Mouse (Mus musculus) megakaryocyte-erythroid progenitor cell, adult 5-6 weeks (primary cell): ENCODE data around the gene Fcrlb. TPM values are rescaled to one million over a fixed set of nuclear protein-coding genes. Genes with fewer than 3 reads are reported as not detected.
"Not testable (repeated sequence)": the region's sequence is repeated elsewhere in the genome, so short reads cannot be mapped to it uniquely, and the experiment has no call there.

ENCODE experiments used
- ATAC-seq: replicated peaks from 2 replicates; pipeline ENCODE4 v1.8.0; 2016; ENCODE audit warnings: mild to moderate bottlenecking, inconsistent platforms; ENCODE audit not compliant: severe bottlenecking, poor library complexity, low FRiP score, low TSS enrichment
- total RNA-seq, 2 experiments: library from RNA; stranded (forward) in 1 of 2; stranded (reverse) in 1 of 2; fragments of 200-1000, 215-1000 nt in 1 of 2; fragments of >200 nt in 1 of 2; fragmentation: Nextera tagmentation in 1 of 2; gene quantifications; 2 replicates each; pipeline ENCODE4 v1.2.3; 2014 to 2017

Gene Fcrlb
- total RNA-seq (2014; fragmentation: Nextera tagmentation) (0.50 TPM in 1 of 2 replicates, not detected in the other), total RNA-seq (2017) (not detected in 2 replicates)

- no peak for ATAC-seq
These were observed at the start of gene Fcrlb for GRCm38 (mm10) chr1:170912891-170913615. Gene Fcrlb, minus strand, starts transcription at chr1:170912941.

- 0 out of 2 replicates have a peak, but pooled peaks have one; percentile 42 for ATAC-seq
These were observed 49.6 kb upstream of the Fcrlb start for GRCm38 (mm10) chr1:170962301-170962700.

GRCm38 (mm10) chr1:170961101-170961500 is 48.4 kb upstream of the Fcrlb start:
- ATAC-seq, result no peak

- ATAC-seq, result peak; percentile 64
These were observed 47.0 kb upstream of the Fcrlb start for GRCm38 (mm10) chr1:170959791-170960190.

GRCm38 (mm10) chr1:170958225-170958624 is 45.5 kb upstream of the Fcrlb start:
- ATAC-seq, result no peak

- ATAC-seq, result no peak
These were observed 40.5 kb upstream of the Fcrlb start for GRCm38 (mm10) chr1:170953192-170953591.

- peak; percentile 47 for ATAC-seq
These were observed 38.0 kb upstream of the Fcrlb start for GRCm38 (mm10) chr1:170950772-170951171.

GRCm38 (mm10) chr1:170944908-170945307 is 32.2 kb upstream of the Fcrlb start:
- ATAC-seq, result not testable (repeated sequence)

GRCm38 (mm10) chr1:170944151-170944550 is 31.4 kb upstream of the Fcrlb start:
- not testable (repeated sequence) for ATAC-seq

- no peak for ATAC-seq
These were observed 26.5 kb upstream of the Fcrlb start for GRCm38 (mm10) chr1:170939255-170939654.

GRCm38 (mm10) chr1:170934383-170934782 is 21.6 kb upstream of the Fcrlb start:
- no peak for ATAC-seq

GRCm38 (mm10) chr1:170933940-170934339 is 21.2 kb upstream of the Fcrlb start:
- no peak for ATAC-seq

GRCm38 (mm10) chr1:170933386-170933920 is 20.7 kb upstream of the Fcrlb start:
- ATAC-seq, result no peak

GRCm38 (mm10) chr1:170932043-170932442 is 19.3 kb upstream of the Fcrlb start:
- no peak for ATAC-seq

- no peak for ATAC-seq
These were observed 16.5 kb upstream of the Fcrlb start for GRCm38 (mm10) chr1:170929245-170929644.

GRCm38 (mm10) chr1:170928467-170928866 is 15.7 kb upstream of the Fcrlb start:
- no peak for ATAC-seq

GRCm38 (mm10) chr1:170927378-170927777 is 14.6 kb upstream of the Fcrlb start, which contains the start of gene Fcrla:
Gene Fcrla, minus strand, starts transcription at chr1:170927583.
- ATAC-seq, result no peak

GRCm38 (mm10) chr1:170926941-170927340 is 14.2 kb upstream of the Fcrlb start:
- ATAC-seq, result no peak

- peak; percentile 91 for ATAC-seq
These were observed 11.7 kb upstream of the Fcrlb start for GRCm38 (mm10) chr1:170924485-170924884.

GRCm38 (mm10) chr1:170919308-170919707 is 6.6 kb upstream of the Fcrlb start:
- no peak for ATAC-seq

GRCm38 (mm10) chr1:170915657-170916056 is 2.9 kb upstream of the Fcrlb start:
- ATAC-seq, result no peak
